Mouse (Mus musculus) frontal cortex, adult 2 months (tissue): ENCODE measurements at regions not wholly inside any gene's neighbourhood (a gene's known extent, or its start where the extent isn't known, plus 50 kb on each side); places are given as distances from the start of the nearest gene placed in this dataset.

Experiments used
- DNase-seq, 2 experiments: peaks; one replicate each; pipeline ENCODE4 v3.0.0; 2022; ENCODE audit warnings: low spot score in 1 of 2; ENCODE audit errors: extremely low spot score in 1 of 2

DNA sequence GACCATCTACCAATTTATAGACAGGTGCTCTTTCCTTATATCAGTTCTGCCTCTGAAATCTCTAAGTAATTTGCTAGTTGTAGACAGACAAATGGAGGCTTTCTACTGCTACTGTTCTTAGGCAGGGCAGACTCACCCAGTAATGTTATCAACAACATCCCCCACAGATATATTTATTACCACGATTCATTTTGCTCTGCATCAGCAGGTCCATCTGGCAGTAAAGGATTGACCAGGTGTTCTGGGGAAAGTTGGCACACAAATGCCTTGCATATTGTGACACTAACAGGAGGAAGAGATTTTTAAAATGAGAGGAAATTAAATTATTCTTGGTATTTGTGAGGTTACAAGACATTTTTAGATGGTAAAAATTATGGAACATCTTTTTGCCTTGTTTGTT, 627.3 kb upstream of the Tmprss15 start:
- peak in 1 of 2 experiments; percentile 30 for DNase-seq

GRCm38 (mm10) chr16:79692444-79692843, 601.5 kb upstream of the Tmprss15 start:
- no peak for DNase-seq

GRCm38 (mm10) chr16:79651162-79651741, 560.4 kb upstream of the Tmprss15 start:
- peak in 1 of 2 experiments; percentile 22 for DNase-seq

DNA sequence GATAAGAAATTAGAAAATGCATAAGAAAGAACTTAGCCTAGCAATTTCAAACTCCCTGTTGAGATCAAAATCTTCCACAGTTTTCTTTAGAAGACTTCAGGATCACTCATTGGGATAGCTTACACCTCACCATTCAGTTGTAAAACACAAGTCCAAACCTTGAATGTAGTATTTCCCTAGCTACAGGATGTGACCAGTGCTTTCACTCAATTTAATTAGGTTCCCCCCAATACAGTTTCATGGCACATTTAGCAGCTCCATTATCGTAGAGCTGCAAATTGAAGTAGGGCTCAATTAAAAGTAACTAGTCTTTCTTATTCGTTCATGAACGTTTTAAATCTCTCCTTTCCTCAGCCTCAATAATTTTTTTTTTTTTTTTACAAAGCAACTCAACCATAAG, 550.0 kb upstream of the Tmprss15 start:
- no peak for DNase-seq

GRCm38 (mm10) chr16:79627139-79627538, 536.2 kb upstream of the Tmprss15 start:
- no peak for DNase-seq

DNA sequence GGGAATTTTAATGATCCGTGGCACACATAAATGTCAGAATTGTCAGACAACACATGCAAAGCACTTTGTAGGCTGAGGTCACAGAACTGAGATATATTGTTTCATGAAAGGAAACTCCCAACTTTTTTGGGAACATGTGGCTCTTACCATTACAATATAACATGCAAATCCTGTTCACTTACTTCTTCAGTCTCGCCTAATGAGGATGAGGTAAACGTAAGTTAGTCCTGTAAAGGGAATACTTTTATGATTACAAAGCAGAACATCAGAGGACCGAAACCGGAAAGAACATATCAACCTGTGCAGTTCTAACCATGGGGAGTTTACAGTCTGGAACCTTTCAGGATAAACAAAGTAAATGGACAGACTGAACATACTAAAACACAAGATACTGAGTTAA, 520.1 kb upstream of the Tmprss15 start:
- no peak for DNase-seq

GRCm38 (mm10) chr16:79590891-79591290, 500.0 kb upstream of the Tmprss15 start:
- no peak for DNase-seq

- DNase-seq = no peak
Measured at GRCm38 (mm10) chr16:79585745-79586144, 494.8 kb upstream of the Tmprss15 start.

DNA sequence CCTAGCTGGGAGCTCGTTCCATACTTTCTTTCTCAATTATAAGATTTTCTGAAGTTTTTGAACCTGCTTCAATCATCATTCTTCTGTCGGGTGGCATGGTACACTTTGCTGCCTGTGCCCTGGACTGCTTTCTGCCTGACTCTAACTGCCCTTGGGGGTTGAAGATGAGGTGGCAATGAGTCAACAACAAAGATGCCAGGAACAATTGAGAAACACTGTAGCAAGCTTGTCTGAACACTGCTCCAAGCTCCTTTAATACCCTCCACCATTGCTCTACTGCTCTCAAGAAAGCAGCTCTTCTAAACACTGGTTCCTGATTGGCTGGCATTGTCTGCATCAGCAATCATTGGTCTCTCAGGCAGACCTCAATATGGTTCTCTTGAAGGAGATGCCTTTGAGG, 480.0 kb upstream of the Tmprss15 start:
- DNase-seq = no peak

DNA sequence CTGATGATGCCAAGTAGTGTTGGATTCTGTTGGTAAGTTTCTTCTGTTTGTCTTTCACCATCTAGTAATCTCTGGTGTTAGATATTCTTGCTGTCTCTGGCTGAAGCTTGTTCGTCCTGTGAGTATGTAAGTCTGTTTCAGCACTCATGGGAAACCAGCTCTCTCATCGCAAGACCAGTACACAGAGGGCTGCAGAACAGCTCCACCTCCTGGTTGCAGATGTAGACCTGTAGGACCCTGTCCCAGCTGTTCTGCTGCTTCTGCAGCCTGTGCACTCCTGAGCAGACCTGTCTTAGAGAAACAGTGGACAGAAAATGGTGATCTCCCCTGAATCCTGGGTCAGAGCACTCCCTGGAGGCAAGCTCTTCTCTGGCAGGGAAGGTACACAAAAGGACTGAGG, 443.5 kb upstream of the Tmprss15 start:
- DNase-seq = no peak

- no peak for DNase-seq
Measured at GRCm38 (mm10) chr16:79492493-79492892, 401.6 kb upstream of the Tmprss15 start.

GRCm38 (mm10) chr16:79450871-79451270, 360.0 kb upstream of the Tmprss15 start:
- DNase-seq = no peak

DNA sequence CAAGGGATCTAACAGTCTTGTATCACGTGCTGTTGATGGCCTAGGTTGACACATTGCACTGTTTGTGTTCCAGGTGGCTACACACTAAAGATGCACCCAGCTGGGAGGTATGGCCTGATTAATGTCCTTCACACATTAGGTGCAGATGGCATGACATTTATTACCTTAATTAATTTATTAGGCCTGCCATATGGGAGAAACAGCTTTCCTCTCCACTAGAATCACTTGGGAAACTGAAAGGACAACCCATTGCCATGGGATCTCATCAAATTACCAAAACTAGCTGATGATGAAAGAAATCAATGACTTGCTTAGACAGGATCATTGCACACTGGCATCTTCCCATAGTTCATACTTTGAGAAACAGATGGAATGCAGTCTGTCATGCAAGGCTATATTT, 358.8 kb upstream of the Tmprss15 start:
- no peak for DNase-seq

DNA sequence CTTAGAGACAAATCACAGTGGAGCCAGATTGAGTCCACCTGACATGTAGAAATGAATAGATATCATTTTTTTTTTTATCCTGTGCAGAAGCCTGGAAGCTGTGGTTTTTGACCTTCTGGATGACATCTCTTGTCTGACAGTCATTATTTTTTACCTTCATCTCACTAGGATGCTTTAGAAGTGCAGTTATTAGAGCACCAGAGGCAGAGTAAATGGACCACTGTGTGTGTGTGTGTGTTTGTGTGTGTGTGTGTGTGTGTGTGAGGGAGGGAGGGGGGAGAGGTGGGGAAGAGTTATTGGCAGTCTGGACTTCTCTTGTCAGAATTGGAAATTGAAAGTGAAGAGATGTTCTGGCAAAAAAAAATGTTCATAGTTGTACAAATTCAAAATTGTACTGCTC, 316.5 kb upstream of the Tmprss15 start:
- DNase-seq = no peak

DNA sequence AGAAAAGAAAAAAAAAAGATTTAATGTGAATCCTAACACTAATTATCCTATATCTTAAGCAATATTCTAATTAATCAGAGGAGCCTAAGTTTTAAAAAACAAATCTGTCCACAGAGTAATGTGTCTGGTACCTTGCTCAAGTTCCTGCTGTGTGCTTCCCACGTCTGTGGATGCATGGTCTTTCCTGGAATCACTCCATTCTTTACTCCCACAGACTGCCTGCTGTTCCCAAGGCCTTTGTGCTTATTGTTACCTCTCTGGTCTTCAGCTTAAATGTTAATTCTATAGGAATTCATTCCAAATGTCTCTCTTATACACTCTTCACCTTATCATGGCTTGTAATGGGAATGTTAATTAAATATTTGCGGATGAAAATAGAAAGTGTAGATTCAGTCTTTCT, 315.3 kb upstream of the Tmprss15 start:
- DNase-seq = peak; percentile 11 to 43

DNA sequence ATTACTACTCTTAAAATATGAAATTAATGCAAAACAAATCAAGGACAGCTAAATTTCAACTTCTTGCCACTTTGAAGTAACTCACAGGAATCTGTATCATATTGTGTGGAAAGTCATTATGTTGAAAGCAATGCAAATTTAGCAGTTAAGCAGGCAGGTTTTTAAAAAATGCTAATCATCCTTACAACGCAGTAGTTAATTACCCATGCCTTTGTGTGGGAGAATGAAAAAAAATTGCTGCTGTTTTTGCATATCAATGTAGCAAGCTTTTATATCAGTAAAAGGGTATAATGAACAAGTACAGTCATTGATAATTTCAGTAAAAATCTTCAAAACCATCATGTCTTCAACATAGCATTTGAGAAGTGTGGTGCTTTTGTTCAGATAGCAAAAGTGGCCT, 313.2 kb upstream of the Tmprss15 start:
- DNase-seq = no peak

DNA sequence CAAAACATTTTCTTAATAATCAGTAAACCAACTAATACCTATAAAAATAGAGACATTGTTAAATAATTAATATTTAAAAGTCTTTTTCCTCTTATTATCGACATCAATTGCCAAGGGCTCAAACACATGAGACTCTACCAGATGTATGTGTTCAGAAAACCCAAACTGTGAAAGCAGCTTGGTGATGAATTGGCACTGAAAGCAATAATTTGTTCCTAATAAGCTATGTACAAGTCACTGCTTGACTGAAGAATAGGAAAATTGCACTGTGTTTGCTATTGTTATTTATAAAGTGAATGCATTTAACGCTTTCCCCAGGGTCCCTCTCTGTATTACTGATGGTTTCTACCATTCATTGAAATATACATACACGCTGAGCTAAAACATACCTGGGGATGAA, 309.2 kb upstream of the Tmprss15 start:
- no peak for DNase-seq

DNA sequence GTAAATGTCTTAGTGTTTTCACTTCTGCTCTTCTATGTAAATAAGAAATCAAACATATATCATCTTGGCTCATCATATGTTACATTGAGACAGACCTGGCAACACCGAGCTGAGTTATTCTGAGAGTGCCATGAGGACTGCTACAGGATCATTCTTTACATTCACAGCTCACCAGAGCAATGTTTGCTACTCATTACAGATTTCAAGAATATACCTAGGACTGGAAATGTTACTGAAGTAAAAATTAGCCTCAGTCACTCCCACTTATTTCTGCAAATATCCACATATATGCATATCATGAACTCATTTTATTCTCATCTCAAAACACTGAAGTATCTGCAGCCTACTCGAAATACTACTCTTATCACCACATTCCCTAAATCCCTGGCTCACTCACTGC, 307.6 kb upstream of the Tmprss15 start:
- peak in 1 of 2 experiments; percentile 8 for DNase-seq

DNA sequence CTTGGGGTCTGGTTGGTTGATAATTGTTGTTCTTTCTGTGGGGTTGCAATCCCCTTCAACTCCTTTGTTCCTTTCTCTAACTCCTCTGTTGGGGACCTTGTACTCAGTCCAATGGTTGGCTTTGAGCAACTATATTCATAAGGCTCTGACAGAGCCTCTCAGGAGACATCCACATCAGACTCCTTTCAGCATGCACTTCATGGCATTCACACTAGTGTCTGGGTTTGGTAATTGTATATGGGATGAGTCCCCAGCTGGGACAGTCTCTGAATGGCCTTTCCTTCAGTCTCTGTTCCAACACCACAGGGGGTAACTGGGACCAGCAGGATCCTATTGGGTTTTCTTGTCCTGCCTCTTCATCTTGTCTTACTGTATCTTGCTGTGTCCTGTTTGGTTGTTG, 303.5 kb upstream of the Tmprss15 start:
- no peak for DNase-seq

- no peak for DNase-seq
Measured at GRCm38 (mm10) chr16:79386421-79386820, 295.5 kb upstream of the Tmprss15 start.

DNA sequence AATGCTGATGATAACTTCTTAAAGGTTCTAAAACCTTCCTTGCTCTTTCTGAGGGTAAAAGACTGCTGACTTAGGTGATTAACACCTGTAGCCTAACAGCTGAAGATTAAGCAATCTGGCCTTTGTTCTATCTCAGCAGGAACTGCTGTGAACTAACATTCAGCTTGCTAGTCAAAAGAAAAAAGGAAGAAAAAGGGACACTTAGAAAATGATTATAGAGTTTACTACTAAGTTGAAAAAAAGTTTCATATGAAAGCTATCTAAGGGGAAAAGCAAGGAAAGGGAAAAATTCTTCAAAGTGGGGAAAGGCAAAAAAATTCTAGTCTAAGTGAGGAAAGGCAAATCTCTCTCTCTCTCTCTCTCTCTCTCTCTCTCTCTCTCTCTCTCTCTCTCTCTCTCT, 259.2 kb upstream of the Tmprss15 start:
- DNase-seq = no peak

GRCm38 (mm10) chr16:79342453-79342852, 251.6 kb upstream of the Tmprss15 start:
- DNase-seq = no peak

DNA sequence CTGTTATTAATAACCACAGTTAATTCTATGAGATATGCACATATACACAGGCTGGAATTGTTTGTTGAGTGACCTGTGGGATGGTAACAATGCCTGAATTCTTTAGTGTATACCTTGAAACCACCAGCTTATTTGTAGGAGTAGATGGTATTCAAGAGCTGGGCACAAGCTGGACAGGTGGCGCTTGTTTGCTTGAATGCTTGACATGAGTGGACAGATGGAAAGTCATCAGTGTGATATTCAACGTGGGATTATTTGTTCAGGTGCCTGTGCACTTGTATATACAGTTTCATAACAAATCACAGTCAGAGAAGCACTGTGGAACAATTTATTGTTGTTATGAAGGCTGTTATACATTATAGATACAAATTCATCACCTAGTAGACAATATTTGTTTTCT, 245.5 kb upstream of the Tmprss15 start:
- no peak for DNase-seq
